Mouse (Mus musculus) heart, postnatal 36 days (tissue): ENCODE measurements around the gene Acot12. TPM values are rescaled to one million over a fixed set of nuclear protein-coding genes. Genes with fewer than 3 reads are reported as not detected.
A peak's percentile ranks its signal among the peaks of the same experiment; 100 is the strongest.
"Not testable (repeated sequence)": the region's sequence is repeated elsewhere in the genome, so short reads cannot be mapped to it uniquely, and the experiment has no call there.

Experiments
- DNase-seq, 2 experiments: peaks; one replicate each; pipeline ENCODE4 v3.0.0; 2021 to 2022
- intact Hi-C: fragments of 180-260 bp; cut with DNase I; formaldehyde crosslinking; loops from one replicate; pipeline ENCODE4 v1.15.1; 2025
- total RNA-seq, 2 experiments: library from RNA; stranded (reverse); gene quantifications; 2 replicates each; pipeline ENCODE4 v1.2.3; 2021

Gene Acot12
- total RNA-seq, 2 experiments from 2014 or later, result not detected

DNA sequence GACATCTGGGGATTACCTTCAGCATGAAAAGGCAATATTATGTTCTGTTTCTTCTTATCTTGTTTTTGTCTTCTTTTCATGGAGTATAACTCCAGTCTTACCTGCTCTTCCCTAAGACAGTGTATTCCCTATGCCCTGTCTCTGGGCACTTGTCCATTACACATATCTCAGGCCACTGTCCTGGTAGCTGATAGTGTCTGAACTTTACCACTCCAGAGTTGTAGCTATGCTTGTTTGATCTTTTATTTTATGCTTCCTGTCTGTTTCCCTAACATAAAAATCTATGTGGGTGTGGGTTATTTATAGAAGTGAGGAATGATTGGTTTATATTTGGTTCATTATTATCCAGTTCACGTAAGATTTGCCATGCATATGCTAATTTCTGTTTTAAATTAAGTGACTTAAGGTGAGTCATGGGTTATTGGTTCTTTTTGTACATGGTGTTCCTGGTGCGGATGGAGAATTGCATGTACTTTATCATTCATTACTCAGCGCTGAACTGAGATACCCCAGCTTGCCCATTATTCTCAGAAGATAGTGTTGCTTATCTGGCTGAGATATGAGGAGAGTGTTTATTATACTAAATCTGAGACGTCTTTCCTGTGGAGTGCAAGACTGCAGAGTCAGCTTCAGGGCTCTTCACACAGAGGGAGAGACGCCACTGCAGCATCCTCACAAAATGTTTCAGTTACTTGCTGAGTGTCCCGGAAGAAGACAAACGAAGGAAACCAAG lies 17.2 kb downstream of the Acot12 start:
- DNase-seq, result no peak
- intact Hi-C loops, result no loop called here

DNA sequence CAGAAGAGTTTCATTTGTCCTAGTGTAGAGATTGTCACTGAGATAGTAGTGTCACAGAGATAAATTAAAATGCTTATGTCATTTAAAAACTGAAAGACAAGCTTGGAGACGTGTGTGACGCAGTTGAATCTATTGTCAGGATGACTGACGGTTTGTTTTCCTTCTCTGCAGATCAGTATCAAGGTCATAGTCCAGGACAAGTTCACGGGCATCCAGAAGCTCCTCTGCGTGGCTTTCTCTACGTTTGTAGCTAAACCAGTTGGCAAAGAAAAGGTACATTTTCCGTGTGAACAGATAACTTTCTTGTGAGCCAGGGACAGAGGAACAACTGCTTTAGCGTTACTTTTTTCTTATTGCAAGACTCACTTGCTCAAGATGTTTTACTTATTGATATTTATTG lies 18.5 kb downstream of the Acot12 start:
- DNase-seq, result no peak
- intact Hi-C loops, result no loop called here

DNA sequence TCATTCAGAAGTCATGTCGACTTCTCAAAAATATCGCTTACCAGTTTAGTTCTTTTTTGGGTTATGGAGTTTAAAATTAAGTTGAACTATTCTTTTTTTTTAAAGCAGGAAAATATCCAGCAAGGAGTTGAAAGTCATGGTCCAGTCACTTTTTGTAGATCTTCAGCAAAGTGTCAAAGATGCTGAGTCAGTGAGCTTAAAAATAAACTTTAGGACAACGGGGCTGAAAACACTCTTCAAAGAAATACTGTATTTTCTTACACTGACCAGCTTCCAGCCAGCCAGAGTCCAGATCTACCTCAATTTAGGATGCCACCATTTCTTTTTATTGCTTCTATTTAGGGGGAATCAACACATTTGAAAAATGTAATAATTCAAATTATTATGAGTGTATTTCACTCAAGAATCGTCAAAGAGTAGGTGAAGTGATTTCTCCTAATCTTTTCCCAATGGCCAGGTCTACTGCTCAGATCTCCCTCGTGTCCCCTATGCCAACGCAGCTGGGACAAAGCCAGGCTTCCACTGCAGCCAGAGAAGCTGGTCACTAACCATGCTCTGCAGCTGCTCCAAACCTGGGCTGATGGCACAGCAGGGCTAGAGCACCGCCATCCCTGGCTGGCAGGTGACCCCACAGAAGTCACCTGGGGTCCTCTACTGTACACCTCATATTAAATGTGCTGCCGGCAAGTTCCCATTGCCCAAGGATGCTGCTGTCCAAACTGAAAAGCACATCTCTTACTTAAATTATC lies 19.2 kb downstream of the Acot12 start:
- intact Hi-C loops, result no loop called here
- DNase-seq, result no peak

DNA sequence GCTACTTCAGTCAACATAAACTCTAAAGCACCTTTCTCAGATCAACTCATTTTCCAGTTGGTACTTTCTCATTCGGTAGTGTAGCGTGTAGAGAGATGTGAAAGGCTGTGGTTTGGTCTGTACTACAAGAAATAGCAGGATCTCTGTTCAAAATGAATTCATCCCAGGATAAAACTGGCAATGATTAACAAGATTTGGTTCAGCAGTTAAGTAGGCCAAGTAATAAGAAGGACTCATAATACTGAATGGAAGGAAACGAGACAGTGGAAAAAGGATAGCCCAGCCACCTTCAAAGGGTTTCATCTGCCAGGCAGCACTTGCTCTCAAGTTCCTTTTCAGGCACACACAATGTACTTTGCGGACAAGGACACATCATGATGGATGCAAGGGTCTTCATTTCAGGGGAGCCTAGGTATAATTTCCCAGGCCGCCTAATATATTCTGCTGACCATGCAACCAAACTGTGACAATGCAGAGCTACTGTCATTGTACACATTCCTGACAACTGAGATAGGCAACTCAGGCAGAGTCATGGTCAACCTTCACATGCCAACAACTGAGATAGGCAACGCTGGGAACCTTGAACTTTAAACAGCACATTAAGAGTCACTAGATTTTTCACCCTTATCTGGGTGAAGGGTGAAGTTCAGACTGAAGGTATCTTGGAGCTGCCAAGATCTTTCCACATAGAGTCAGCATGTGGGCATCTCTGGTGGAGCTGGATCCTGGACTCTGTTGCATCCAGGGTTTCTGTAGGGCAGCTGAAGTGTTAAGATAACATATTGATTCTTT lies 20.5 kb downstream of the Acot12 start:
- no peak for DNase-seq
- intact Hi-C loops, result no loop called here

DNA sequence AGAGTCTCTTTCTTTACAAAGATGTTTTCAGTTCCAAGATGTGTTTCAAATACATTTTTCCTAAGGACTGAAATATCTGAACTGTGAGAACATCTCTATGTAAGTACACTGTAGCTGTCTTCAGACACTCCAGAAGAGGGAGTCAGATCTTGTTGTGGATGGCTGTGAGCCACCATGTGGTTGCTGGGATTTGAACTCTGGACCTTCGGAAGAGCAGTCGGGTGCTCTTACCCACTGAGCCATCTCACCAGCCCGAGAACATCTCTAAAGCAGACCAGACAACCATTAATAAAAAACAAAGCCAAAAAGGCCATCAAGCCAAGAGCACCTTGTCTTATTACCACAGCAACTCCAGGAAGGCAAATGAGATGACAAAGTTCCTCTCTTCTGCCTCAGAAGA lies 22.3 kb downstream of the Acot12 start:
- DNase-seq, intact Hi-C loops: not testable (repeated sequence)

DNA sequence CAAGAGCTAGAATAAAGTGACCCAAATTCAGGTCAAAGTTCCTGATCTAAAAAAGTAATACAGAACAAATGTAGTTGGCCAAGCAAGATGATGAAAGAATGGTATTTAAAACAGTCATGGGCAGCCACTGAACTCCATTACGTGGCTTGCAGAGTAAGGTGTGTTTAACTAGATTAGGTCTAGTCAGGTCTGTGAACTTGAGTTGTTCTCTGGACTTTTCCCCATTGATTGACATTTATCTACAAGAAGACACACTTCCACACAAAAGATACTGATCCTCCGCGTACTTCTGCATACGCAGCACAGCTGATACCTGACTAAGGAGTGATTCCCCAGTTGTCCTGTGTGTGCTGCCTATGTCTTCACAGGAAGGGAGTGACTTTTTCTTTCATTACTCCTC lies 24.3 kb downstream of the Acot12 start:
- intact Hi-C loops, result no loop called here
- no peak for DNase-seq

DNA sequence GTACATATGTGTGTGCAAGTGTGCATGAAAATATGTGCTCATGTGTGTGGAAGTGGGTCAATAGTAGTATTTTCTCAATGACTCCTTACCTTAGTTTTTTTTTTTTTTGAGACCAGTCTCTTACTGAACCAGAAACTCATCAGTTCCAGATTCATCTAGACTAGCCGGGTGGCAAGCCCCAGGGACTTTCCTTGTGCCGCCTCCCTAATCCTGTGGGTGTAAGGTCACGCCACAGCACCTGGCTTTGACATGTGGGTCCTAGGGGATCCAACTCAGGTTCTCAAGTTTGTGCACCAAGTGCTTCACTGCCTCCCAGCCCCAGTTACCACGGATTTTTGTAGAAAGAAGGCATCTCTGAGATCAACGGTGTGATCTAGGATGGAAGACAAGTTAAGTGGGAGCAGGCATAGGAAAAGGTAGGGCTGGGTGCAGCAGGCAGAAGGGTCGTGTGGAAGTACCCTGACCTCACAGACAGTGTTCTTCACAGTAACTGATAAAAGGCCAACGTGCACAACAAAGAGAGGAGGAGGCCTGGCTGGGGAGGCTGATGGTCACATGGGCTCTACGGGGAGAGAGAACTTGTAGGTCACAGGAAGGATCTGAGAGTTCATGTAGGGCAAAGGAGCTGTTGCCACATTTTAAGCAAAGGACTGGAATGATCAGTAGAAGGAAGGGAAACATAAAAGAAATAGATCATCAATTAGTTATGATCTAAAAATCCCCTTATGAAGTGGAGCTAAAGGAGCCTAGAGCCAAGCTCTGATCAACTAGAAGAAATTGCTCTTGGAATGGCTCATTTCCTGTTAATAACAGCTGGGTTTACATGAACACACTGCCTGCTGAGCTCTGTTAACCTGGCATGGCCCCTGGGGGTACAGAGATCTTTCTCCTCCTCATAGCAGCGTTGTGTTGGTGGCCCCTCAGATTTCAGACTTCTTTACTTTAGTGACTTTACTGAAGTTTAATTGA lies 27.7 kb downstream of the Acot12 start:
- no peak for DNase-seq
- intact Hi-C loops, result no loop called here

DNA sequence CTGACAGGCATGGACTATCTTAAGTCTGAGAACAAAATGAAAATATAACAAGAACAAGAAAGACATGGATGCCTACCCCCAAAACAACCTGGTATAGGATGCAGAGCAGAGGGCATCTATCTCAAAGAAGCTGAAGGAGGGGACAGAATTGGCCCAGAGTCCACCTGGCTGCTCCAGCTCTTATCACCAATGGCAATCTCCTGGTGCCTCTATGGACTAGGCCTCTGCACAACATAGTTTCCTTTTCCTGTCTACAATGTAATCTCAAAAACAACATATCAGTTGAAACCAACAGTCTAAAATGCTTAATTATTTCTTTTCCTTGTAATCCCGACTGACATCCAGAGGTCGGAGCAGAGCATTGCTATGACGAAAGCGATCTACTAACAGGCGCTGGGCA lies 36.8 kb downstream of the Acot12 start:
- intact Hi-C loops, result no loop called here
- no peak for DNase-seq

DNA sequence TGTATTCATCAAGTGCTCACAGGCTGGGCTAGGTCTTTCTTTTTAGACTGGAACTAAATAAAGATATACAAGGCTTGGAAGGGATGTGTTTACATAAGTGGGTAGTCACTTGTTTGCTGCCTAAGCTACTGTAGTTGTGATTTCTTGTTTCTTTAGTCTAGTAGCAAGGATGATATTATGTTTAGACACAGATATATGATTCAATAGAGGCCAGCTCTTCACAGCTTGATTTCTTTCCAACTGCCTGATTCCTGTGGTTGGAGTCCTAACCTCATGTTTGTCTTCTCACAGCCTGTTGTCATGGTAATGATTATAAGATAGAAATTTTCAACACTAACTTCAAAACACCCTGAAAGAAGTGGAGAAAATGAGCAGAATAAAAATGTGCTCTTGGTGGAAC lies 38.6 kb downstream of the Acot12 start:
- intact Hi-C loops, result no loop called here
- DNase-seq, result no peak

DNA sequence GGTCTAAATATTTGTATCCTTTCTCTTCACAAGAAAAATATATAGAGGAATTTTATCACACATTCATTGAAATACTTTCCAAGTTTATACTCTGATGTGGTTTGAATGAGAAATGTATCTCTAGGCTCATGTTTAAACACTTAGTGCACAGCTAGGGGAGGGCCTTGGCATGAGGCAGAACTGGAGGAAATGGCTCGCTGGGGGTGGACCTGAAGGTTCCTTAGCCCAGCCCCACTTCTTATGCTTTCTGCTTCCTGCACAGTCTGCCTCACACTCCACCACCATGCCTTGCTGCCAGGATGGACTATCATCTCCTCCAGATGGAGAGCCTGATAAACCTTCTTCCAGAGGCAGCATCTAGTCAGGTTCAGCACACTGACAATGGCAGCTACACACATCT lies 50.7 kb downstream of the Acot12 start:
- DNase-seq, result no peak
- intact Hi-C loops, result no loop called here

DNA sequence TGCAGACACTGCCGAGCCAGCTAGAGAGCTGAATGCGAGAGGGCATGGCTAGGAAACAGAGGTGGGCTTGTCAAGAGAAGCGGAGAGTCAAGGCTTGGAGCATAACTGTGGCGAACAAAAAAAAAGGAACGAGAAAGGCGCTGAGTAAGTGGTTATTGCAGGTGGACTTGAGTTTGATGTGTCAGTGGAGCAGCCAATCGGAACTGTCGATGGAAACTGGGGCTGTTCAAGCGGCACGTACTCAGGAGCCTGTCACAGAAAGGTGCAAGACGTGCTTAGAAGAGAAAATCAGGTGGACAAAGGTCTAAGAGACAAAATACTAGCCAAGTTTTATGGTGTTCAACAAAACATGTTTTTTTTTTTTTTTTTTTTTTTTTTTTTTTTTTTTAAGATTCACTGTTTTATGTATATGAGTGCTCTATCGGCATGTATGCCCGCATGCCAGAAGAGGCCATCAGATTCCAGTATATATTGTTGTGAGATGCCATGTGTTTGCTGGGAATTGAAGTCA lies 53.7 kb downstream of the Acot12 start:
- intact Hi-C loops, result no loop called here
- DNase-seq, result no peak

DNA sequence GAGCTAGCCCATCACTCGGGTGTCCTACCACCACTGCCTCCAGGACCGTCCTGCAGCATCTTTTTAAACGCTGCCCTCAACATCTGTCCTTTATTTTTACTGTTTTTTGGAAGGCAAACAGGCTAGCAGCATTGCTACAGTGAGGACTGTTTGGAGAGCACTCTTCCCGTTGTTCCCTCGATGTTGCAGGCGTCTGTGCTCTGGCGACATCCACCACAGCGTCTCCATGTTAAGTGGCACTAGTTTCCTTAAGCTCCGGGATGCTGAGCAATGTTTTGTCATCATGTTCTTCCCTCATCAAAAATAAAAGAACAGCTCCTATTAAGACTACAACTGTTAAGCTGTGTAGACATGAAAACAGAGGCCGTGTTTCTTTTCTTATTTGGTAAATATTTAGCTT lies 54.3 kb downstream of the Acot12 start:
- intact Hi-C loops, result no loop called here
- no peak for DNase-seq

DNA sequence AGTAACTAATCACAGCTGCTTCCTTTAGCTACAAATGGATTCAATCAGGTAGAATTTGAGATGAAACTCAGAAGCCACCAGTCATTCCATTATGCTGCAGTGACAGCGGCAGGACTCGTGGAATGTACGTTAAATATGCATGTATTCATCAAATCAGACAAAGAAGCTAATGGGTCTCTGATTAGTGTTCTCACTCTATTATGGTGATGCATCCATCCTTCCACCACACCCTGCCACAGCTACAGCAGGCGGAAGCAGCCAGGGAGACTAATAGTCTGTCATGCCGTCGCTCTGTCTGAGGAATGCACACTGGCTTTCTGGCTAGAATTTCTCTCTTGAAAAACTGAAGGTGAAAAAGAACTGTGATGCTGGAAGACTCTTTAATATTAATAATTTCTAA lies 54.7 kb downstream of the Acot12 start:
- intact Hi-C loops, result no loop called here
- no peak for DNase-seq

DNA sequence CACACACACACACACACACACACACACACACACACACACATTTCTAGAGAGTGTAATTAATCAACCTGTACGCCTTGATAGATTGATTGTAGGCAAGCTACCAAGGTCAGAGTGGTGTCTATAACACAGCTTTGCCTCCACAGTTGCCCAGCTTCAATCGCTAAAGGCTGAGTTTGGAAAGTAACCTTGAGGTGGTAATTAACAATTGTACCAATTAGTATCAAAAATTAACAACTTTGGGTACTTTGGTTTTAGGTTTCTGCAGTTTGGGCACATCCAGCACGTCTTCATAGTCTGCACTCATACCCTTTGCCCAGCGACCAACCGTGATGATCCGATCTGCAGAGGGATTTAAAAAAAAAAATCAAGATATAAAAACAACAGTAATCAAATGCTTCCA lies 55.6 kb downstream of the Acot12 start:
- intact Hi-C loops, result no loop called here
- no peak for DNase-seq

DNA sequence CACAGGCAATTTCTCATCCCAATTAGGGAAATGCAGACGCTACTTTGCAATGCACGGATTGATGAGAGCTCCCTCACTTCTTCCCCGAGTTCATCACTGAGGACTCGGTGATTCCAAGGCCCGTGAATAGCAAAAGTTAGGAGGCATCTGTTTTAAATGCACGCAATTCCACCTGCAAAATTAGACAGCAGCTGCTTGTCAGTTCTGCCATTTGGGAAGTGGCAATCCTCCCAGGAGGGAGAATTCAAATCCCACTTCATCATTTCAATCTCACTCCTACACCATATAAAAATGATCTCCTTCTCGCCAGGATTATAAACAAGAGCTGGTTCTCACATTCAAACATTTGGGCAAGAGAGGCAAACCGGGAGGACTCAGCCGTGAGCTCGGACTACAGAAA lies 56.1 kb downstream of the Acot12 start:
- intact Hi-C loops, result no loop called here
- no peak for DNase-seq

DNA sequence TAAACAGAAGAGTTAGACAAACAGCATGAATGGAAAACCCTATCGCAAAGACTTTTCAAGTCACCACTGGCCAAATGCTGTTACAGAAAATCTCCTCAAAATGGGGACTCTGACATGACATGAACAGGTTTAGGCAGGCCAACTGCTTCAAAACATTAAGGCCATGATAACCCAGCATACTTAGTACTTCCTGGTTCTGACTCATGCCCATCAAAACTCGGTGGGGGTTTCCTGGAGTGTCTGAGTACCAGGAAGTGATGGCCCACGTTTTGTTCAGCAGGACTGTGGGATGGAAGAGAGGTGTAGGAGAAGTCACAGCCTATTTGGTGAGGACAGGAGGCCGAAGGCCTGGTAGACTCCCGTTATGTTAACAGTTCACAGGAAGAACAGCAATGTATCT lies 60.4 kb downstream of the Acot12 start:
- intact Hi-C loops, result no loop called here
- no peak for DNase-seq

DNA sequence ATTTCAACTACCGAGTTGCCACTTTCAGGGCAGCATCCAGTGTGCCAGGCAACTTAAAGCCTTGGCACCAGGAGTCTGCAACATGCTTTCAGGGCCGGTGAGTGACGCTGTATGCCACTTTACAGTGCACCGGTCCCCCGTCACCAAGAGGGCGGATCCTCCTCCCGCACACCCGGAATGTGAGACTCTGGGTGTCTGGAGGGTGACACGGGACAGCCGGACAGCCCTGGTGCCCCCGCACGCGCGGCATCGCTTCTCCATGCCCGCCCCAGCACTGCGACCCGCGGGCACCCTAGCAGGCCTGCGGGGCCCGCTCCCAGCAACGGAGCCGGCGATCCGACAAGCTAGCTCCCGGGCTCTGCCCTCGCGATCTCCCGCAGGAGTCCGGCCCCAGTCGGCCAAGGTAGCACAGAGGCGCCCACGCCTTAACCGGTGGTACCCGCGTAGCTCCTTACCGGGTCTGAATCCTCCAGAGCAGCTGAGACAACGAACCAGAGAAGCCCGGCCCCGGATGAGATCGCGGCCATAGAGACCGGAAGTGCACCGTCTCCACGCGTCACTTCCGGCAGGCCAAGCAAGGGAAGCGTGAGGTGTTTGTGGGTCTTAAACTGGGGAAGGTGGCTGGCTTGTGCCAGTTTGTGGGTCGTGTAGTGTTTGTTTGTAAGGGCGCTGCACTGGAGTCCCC lies 66.0 kb downstream of the Acot12 start, which contains the start of gene Zcchc9:
Zcchc9 (minus strand) TSS at position 551 of the 685 bp plus-strand sequence.
- DNase-seq, result peak; percentile 87 to 91
- intact Hi-C loops, result loop anchor here (5.0 kb wide), 1 partner anchor 65 kb away; no protein-coding TSS in a partner anchor

DNA sequence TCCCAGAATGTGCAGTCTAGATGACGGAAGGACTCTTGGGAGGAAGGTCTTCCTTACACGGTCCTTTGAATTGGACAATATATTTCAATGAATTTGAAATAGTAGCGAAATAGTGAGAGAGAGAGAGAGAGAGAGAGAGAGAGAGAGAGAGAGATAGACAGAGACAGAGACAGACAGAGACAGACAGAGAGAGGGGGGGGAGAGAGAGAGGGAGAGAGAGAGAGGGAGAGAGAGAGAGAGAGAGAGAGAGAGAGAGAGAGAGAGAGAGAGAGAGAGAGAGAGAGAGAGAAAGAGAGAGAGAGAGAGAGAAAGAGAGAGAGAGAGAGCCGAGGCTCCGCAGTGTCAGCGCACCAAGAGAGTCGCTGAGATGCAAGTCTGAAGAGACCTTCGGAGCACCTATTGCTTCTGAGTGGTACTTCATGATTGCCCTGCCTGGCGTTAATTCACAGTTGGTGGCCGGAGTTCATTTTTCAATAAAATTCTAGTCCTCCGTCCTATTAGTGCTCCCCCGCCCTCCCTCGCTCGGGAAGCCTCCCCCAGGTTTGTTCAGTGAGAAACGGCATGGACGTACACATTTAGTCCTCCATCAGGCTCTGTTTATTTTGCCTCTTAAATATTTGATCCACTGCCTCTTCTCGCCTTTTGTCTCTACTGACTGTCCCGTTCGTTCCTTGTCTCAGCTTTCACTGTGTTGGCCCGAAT lies 66.7 kb downstream of the Acot12 start:
- no peak for DNase-seq
- intact Hi-C loops, result loop anchor here (5.0 kb wide), 1 partner anchor 64 kb away; no protein-coding TSS in a partner anchor

DNA sequence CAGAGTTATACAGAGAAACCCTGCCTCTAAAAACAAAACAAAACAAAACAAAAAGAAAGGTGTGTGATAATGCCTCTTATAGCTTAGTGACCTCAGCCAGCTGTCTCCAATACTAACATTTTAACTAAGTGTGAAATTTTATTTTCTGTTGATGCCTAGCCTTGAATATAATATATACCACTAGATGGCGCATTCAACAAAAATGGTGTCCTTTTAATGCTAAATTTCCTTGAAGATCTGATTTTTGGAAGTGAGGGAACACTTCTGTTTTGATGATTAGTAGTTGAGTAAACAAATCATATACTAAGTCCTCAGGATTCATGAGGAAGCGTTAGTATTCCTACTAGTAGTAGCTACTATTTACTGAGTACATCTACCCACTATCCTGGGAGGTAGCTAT lies 68.2 kb downstream of the Acot12 start:
- no peak for DNase-seq
- intact Hi-C loops, result loop anchor here (5.0 kb wide), 1 partner anchor 63 kb away; no protein-coding TSS in a partner anchor
